Mouse (Mus musculus): Measurements from ENCODE around the gene Mtcl1.

Gene Mtcl1

DNA sequence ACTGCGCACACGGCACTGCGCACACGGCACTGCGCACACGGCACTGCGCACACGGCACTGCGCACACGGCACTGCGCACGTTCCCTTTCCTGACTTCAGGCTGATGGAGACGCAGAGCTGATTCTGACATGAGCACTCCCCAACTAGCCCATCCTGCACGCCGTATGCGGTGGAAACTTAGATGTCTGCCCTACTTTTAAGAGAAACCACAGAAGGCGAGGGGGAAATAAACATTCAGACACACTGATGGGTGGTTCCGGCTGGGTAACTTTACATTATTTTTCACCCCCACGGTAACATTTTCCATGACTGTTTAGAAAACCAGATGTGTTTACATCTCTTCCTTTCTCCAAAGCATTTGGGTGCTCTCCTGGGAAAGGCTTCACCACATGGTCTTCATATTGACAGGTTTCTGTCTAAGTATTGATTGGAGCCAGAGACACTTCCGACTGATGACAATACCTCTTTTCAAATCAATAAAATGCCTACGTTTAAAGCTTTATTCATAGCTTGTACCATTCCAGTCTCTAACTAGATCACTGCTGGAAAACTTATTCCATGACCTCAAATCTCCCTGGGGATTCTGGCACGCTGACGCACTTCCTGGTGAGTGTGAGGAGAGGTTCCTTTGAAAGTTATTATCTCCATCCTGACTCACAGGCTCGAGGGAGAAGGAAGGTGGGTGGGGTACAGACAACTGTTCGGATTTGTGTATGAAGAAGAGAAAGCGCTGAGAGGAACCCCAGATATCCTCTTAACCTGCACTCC, 84.8 kb downstream of the Mtcl1 start:
- peak; percentile 59 to 70 for DNase-seq (ENCODE audit: low spot score in 2 of 2)

- no peak for DNase-seq (ENCODE audit: low spot score in 2 of 2)
These were observed 85.6 kb downstream of the Mtcl1 start for GRCm38 (mm10) chr17:66363852-66364524.

DNA sequence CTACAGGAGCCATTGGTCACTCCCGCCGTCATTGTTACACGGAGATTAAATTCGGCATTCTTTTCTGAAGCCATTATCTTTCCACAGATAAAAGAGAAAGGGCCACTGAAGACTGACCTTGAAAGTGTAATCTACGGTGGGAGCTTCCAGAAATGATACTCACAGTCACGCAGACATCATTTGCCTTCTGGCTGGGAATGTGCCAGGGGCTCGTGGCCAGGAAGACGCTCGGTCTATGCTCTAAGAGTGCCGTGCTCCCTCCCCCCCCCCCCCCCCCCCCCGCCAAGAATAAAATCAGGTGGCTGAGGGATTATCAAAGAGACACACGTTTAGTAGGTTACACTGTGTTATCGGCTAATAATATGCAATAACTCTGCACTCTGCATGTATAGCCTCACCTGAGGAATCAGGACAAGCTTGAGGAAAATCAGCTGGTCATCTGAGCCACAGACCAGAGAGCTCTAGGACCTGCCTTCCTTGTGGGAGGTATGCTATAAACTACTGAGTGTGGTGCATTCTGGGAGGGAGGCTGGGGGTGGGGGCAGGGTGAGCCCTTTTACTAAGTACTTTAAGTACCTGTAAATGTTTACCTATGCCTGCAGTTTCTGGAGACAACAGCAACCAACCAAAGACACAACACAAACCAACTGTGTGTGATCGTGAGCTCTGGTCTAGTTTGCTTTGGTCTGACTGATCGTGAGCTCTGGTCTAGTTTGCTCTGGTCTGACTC, 87.1 kb downstream of the Mtcl1 start:
- no peak for DNase-seq (ENCODE audit: low spot score in 2 of 2)

- no peak for DNase-seq (ENCODE audit: low spot score in 2 of 2)
These were observed 91.2 kb downstream of the Mtcl1 start for GRCm38 (mm10) chr17:66358026-66358978.

DNA sequence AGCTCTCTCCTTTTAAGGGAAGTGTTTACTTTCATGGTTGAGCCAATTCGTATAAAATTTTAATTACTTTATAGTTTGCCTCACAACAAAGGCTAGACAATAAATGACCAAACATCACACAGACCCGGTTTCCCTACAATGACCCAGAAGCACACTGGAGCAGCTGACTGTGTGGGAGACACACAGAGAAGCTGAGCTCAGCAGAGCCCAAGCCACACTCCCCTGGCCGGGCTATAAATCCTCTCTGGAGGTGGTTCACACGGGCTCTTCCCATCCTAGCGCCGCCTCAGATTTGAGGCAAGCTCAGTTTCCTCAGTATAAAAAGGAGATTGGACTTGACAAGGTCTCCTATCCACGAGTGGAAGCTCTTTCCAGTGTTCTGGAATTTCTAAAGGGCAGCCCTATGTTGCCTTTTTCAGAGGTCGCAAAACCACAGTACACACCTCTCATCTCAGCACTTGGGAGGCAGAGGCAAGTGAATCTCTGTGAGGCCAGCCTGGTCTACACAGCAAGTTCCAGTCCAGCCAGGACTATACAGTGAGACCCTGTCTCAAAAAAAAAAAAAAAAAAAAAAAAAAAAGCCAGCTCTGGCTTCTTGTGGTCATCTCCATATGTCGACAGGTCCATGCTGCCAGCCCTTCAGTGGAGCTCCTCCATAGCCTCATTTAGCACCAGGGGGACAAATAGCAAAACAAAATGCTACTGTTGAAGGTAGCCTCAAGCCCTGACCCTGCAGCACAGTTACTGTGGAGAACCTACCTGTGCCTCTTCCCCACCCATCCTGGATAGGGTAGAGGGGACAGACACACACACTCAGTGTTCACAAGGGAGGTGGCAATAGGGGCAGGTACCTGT, 92.2 kb downstream of the Mtcl1 start:
- no peak for DNase-seq (ENCODE audit: low spot score in 2 of 2)

GRCm38 (mm10) chr17:66353907-66354306, 95.6 kb downstream of the Mtcl1 start:
- DNase-seq (ENCODE audit: low spot score in 2 of 2): no peak

GRCm38 (mm10) chr17:66352847-66353643, 96.5 kb downstream of the Mtcl1 start:
- DNase-seq (ENCODE audit: low spot score in 2 of 2): no peak

DNA sequence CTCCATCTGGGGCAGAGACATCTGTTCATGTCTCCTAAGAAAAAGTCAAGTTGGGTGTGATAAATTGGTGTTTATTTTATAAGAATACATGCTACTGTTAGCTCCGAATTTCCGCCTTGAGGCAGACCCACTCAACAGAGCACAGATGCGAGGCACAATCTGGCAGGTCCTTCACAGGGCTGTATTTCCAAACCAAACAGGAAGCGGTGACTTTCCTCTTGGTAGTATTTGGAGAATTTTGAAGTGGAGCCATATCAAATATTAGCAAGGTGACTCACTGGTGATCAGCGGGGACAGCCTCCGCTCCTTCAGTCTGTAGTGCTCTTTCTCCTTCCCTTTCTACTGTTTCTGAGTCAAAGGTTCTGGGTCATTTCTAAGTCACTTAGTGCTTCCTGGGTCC, 97.3 kb downstream of the Mtcl1 start:
- peak; percentile 44 to 55 for DNase-seq (ENCODE audit: low spot score in 2 of 2)

DNA sequence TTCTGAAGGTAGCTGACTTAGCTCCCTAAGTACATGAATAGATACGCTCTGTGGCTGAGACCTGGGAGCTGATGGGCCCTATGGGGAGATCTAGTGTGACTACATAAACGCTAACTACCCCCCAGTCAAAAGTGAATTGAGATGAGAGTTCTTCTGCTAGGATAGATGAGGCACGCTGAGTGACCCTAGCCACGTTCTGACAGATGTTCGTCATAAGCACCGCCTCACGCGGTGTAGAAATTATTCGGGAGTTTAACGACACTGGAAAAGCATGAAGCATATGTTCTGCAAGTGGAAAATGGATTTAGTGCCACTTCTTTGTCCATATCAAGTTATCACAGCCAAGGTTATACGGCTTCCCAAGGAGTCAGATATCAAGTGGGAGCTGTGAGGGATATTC, 98.9 kb downstream of the Mtcl1 start:
- no peak for DNase-seq (ENCODE audit: low spot score in 2 of 2)

DNA sequence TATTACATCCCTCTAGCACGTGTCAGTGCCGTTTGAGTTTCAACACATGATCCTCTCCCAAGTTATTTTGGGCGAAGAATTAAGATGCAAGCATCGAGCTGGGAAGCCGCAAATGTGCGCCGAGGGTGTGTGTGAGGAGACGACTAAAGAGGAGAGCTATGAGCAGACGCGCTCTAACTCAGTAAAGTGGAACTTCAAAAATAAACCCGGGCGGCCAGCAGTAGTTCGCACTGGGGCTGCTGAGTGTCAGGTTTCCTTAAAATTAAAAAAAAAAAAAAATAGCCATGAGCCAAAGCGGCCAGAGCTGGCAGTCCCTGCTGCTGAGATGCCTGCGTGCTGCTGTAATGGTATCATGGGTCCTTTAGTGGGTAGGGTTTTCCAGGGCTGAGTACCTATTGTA, 99.4 kb downstream of the Mtcl1 start:
- DNase-seq (ENCODE audit: low spot score in 2 of 2): peak; percentile 80 to 83

- no peak for DNase-seq (ENCODE audit: low spot score in 2 of 2)
These were observed 103.2 kb downstream of the Mtcl1 start for GRCm38 (mm10) chr17:66346378-66346777.

GRCm38 (mm10) chr17:66345680-66346079, 103.9 kb downstream of the Mtcl1 start:
- no peak for DNase-seq (ENCODE audit: low spot score in 2 of 2)

GRCm38 (mm10) chr17:66342932-66343331, 106.6 kb downstream of the Mtcl1 start:
- no peak for DNase-seq (ENCODE audit: low spot score in 2 of 2)

GRCm38 (mm10) chr17:66341670-66342069, 107.9 kb downstream of the Mtcl1 start:
- DNase-seq (ENCODE audit: low spot score in 2 of 2): no peak

- DNase-seq (ENCODE audit: low spot score in 2 of 2): no peak
These were observed 108.8 kb downstream of the Mtcl1 start for GRCm38 (mm10) chr17:66340798-66341197.

DNA sequence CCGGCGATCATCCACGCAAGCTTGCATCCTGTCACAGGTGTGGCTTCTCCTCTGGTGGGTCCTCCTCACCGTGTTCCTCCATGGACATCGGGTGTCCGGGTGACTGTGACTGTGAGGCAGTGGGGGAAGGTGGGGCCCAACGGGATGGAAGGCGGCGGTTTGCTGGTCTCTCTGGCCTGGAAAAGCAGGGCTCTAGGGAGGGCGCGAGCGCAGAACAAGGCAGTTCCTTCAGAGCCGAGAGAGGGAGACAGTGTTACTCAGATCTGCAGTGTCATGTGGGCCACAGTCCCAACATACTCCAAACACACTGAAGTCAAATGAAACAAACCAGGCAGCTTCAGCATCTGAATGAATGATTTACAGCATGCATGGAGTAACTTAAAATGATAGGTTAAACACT, 111.6 kb downstream of the Mtcl1 start:
- no peak for DNase-seq (ENCODE audit: low spot score in 2 of 2)

- DNase-seq (ENCODE audit: low spot score in 2 of 2): no peak
These were observed 114.0 kb downstream of the Mtcl1 start for GRCm38 (mm10) chr17:66335568-66335967.

- no peak for DNase-seq (ENCODE audit: low spot score in 2 of 2)
These were observed 114.7 kb downstream of the Mtcl1 start for GRCm38 (mm10) chr17:66334894-66335293.

- DNase-seq (ENCODE audit: low spot score in 2 of 2): no peak
These were observed 118.3 kb downstream of the Mtcl1 start for GRCm38 (mm10) chr17:66331207-66331606.

DNA sequence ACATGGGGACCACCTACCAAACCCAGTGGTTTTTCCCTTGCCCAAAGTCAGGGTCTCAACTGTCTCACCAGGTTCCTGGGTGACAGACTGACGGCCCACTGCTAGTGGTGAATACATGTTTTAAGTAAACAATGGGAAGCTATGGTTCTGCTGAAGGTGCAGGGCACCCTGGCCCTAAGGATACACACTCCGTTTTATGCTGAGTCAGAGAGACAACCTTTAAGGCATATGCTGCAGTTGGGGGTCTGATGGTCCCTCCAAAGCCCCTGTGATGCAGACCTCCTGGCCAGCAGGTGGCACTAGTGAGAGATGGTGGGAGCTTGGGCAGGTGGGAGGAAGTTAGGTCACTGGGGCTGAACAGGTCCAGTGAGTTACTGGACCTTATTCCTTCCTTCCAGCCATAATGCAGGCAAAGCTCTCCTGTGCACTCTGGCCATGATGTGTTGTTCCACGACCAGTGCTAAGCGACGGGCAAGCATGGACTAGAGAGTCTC, 123.0 kb downstream of the Mtcl1 start:
- no peak for DNase-seq (ENCODE audit: low spot score in 2 of 2)
